Mouse (Mus musculus) ovary, postnatal 14 days (tissue): ENCODE measurements around the gene Gm45062.

ENCODE experiments used
- DNase-seq: peaks from one replicate; pipeline ENCODE4 v3.0.0; 2022; ENCODE audit warnings: low spot score

Gm45062 gene

GRCm38 (mm10) chr6:8479176-8479575, 219.9 kb downstream of the Gm45062 start:
- DNase-seq = no peak

- no peak for DNase-seq
Observed at GRCm38 (mm10) chr6:8484437-8485275, 225.4 kb downstream of the Gm45062 start.

- DNase-seq = no peak
Observed at GRCm38 (mm10) chr6:8485414-8486175, 226.3 kb downstream of the Gm45062 start.

DNA sequence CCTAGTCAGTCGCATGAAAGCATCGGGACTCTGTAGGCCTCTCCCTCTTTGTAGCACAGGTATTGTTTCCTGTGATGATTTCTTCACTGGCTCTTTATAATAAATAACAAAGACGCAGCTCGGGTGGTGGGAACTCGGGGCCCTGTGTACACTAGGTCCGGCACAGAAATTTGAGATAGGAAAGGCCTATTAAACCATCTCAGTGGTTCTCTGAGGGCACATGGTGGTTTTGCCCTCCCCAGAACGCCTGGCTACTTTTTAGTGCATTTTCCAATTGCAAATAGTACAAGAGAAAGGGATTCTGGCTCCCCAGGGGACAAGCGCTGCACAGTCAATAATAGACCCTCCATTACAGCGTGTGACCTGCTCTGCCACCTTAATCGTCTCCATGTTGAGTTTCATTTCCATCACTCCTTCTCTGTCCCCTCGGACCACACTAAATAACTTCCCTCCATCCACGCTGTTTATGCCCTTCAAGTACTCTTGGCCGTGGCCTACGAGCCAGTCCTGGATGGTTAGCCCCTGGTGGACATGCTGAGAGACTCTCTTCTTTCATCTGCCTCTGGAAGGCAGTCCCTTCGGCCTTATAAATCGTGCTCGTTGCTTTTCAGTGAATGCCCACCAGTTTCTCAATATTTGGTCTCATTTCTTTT, 227.3 kb downstream of the Gm45062 start:
- no peak for DNase-seq

- no peak for DNase-seq
Observed at GRCm38 (mm10) chr6:8487044-8487853, 228.0 kb downstream of the Gm45062 start.

DNA sequence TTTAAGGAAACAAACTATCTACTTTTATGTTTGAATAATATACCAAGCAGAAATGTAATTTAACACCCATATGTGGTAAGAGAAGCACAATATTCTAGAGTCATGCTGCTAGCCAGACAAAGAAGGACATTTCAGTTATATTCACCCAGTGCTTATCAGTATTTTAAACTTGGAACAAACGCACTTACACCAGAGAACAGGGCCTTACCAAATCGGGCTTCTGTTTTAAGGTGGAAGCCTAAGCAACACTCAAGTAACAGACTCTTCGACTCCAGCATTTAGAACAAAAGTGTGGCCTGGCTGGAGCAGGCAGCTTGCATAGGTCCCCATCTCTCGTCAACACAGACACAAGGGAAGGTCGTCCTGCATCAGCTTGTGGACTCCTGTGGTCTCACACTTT, 229.0 kb downstream of the Gm45062 start:
- DNase-seq = no peak

GRCm38 (mm10) chr6:8489266-8489665, 230.0 kb downstream of the Gm45062 start:
- no peak for DNase-seq

DNA sequence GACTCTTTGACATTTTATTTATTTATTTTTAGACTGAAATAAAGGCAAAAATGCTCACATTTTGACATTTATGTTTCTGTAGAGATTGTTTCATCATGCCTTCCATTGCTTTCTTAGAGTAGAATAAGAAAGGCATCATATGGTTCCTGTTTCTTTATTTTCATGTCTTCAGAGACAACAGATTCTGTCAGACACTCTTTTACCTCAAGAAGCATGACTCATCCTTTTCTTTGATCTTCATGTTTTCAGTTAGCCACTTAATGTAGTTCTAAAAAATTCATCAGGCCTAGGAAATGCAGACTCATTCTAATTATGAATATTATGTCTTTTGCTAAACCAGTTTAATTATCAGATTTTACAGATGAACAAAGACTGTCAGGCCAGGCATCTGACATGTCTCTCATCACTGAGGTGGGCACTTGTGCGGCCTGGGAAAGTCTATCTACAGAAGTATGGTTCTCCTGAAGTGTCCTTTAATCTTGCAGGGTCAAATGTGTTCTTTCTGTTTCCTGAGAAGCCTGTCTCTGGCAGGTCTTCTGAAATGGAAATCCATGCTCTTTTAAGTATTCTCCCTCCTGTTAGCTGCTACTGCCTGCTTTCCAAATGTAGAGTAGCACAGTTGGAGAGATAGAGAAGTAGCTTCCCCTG, 230.8 kb downstream of the Gm45062 start:
- DNase-seq = no peak

- DNase-seq = no peak
Observed at GRCm38 (mm10) chr6:8492248-8492647, 233.0 kb downstream of the Gm45062 start.

GRCm38 (mm10) chr6:8495109-8495826, 236.0 kb downstream of the Gm45062 start:
- DNase-seq = no peak

- DNase-seq = no peak
Observed at GRCm38 (mm10) chr6:8495827-8496222, 236.6 kb downstream of the Gm45062 start.

DNA sequence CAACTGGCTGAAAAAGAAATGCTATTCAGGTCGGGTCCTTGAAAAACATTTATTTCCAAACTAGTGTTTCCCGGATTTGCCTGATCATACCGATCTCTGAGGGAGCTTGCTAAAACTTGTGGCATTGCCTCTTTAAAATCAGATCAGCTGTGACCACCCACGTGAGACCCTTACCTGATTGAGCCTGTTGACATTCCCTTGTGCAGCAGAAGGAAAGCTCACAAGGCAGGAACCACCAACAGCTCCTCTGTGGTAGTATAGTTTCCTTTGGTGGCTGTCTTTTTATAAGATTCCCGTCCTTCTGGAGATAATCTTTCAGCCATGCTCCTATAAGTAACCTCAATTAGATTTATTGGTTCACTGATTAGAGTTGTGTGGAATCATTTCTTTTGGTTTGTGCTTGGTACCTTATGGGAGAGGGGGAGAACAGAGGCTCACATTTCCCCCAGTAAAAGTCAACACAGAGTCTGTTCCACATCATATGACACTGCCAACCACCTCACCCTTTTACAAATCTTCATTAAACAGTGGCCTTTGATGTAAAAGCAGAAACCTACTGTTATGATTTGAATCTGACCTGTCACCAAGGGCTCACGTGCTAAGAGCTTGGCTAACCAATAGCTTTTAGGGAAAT, 238.1 kb downstream of the Gm45062 start:
- no peak for DNase-seq

GRCm38 (mm10) chr6:8497868-8498257, 238.6 kb downstream of the Gm45062 start:
- no peak for DNase-seq

- DNase-seq = no peak
Observed at GRCm38 (mm10) chr6:8498961-8499360, 239.7 kb downstream of the Gm45062 start.

- no peak for DNase-seq
Observed at GRCm38 (mm10) chr6:8503953-8504352, 244.7 kb downstream of the Gm45062 start.

DNA sequence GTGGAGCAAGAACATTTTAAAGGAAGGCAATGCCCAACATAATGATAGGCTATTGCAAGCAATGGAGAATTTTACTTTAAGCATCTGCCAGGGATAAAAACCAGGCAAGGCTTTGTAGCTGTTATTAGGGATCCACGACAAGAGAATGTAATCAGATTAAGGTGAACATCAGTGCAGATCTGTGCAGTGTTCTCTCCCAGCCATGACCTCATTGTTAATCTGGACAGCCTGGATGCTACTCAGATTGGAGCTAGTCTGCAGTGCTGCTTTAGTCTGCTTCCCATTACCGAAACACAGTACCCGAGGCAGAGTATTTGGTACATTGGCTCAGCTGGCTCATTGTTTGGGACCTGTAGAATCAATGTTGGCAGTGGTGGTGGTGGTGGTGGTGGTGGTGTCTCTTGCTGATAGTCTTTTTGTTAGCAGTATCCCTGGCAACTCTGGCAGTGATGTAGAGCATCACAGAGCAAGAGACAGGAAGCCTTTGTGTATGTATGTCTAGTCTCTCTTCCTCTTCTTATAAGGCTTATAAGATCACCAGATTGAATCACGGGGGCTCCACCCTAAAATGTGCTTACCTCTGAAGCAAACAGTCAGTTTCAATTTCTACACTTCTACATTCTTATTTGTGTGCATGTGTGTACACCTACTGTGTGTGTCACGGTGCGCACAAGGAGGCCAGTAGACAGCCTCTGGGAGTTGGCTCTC, 245.4 kb downstream of the Gm45062 start:
- DNase-seq = no peak

DNA sequence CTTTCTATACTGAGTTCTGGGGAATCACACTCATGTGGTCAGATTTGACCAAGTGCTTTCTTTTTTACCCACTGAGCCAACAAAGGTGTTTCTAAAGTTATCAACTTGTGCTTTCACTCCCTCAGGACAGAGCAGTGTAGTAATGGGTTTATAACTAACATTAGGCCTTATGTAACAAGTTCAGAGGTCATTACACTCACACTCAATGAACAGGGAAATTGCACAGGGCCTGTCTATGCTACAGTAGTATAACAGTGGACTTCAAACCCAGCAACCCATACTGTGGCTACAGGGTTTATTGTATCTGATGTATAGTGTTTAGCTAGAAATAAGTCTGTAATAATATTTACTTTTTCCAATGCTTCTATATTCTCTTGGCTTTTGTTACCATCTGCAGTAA, 247.4 kb downstream of the Gm45062 start:
- no peak for DNase-seq

DNA sequence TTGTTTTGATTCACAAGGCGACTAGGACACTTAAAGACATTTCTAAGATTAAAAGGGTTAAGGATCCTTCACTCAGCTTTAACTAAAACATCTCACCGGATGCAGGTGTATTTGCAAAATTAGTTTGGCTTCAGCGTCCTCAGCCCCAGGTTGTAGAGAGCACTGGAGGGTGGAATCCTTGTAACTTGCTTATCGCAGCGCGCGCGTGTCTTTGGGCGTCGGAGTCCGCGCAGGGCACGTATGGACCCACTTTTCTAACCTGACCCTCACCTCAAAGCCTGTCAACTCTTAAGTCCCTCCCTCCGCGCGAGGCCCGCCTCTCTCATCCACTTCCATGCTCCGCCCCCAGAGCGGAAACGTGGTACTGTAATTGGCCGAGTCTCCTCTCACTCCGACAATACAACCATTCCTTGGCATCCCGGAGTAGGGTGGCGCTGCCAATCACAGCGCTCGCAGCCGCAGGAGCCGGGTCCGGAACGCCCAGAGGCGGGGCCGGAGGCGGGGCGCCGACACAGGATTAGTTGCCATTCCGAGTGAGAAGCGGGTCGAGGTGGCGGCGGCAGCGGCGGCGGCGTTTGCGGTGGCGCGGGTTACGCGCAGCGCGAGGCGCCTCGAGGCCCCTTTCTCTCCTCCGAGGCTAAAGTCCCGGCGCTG, 249.8 kb downstream of the Gm45062 start:
- DNase-seq = peak; percentile 98

DNA sequence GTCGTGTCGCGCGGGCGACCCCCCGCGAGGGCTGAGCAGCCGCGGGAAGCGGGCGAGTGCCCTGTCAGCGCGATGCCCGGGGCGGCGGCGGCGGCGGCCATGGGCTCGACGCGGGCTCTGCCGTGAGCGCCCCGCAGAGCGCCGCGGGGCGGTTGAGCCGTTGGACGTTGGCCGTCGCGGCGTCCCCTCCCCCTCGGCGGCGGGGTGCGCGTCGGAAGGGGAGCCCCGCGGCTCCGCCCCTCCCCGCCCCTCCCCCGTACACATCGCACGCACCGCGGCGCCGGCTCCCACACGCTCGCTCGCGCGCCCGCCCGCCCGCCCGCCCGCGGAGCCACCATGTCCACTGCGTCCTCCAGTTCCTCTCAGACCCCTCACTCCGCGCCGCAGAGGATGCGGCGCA, 250.3 kb downstream of the Gm45062 start, which contains the start of gene Glcci1:
Gene Glcci1 (plus strand): TSS at position 50 of the 400 bp plus-strand sequence.
- DNase-seq = peak; percentile 50
